Mouse (Mus musculus) neural tube, embryonic 14.5 days (tissue): ENCODE data around the gene Rapgef4. TPM values are rescaled to one million over a fixed set of nuclear protein-coding genes. Genes with fewer than 3 reads are reported as not detected.

Experiments
- ATAC-seq: fragments of 200-750 bp; cut with Nextera tagmentation; 2 replicates; pipeline ENCODE4 v1.8.0; 2017; ENCODE audit warnings: low read depth, mild to moderate bottlenecking, moderate TSS enrichment, moderate library complexity
- H3K27ac ChIP-seq: fragments of 300-500 bp; sonication (generic); 2 replicates; pipeline ENCODE4 v1.5.1; 2014; ENCODE audit warnings: low read depth, mild to moderate bottlenecking, control low read depth, low read length, moderate library complexity, mixed read lengths
- H3K27me3 ChIP-seq: fragments of 300-500 bp; sonication (generic); 2 replicates; pipeline ENCODE4 v1.6.1; 2014; ENCODE audit warnings: low read length; ENCODE audit not compliant: control insufficient read depth, insufficient read depth
- H3K36me3 ChIP-seq: fragments of 300-500 bp; sonication (generic); 2 replicates; pipeline ENCODE4 v1.6.1; 2014; ENCODE audit warnings: low read length, mixed read lengths; ENCODE audit not compliant: control insufficient read depth, insufficient read depth
- H3K4me1 ChIP-seq: fragments of 300-500 bp; sonication (generic); 2 replicates; pipeline ENCODE4 v1.6.1; 2014; ENCODE audit warnings: low read length; ENCODE audit not compliant: control insufficient read depth, insufficient read depth
- H3K4me2 ChIP-seq: fragments of 300-500 bp; sonication (generic); 2 replicates; pipeline ENCODE4 v1.6.1; 2014; ENCODE audit warnings: mild to moderate bottlenecking, low read depth, low read length, control low read depth
- H3K4me3 ChIP-seq: fragments of 300-500 bp; sonication (generic); 2 replicates; pipeline ENCODE4 v1.5.1; 2014; ENCODE audit warnings: low read depth, low read length, control low read depth, mixed read lengths
- H3K9ac ChIP-seq: fragments of 300-500 bp; sonication (generic); replicated peaks from 2 replicates; pipeline ENCODE4 v1.6.1; 2014; ENCODE audit warnings: low read depth, mild to moderate bottlenecking, control low read depth, low read length, mixed read lengths
- H3K9me3 ChIP-seq: fragments of 300-500 bp; sonication (generic); 2 replicates; pipeline ENCODE4 v1.6.1; 2016; ENCODE audit warnings: low read length; ENCODE audit not compliant: control insufficient read depth
- WGBS: fragments of 180-500 bp; shearing (Covaris S2); extraction: QIAGEN DNeasy Blood & Tissue Kit; methylation state at CpG from one replicate; pipeline ENCODE4 v1.1.7; 2014; 5-methylcytosine and 5-hydroxymethylcytosine counted together
- polyA plus RNA-seq: library from polyadenylated mRNA; unstranded; fragments of >200 nt; fragmentation: Nextera tagmentation; extraction: Ambion mirVana; gene quantifications from 2 replicates; pipeline ENCODE4 v1.2.1, GENCODE M21; 2014

Rapgef4 gene
- polyA plus RNA-seq, 1 experiment from 2014 or later, result 39.6 TPM

DNA sequence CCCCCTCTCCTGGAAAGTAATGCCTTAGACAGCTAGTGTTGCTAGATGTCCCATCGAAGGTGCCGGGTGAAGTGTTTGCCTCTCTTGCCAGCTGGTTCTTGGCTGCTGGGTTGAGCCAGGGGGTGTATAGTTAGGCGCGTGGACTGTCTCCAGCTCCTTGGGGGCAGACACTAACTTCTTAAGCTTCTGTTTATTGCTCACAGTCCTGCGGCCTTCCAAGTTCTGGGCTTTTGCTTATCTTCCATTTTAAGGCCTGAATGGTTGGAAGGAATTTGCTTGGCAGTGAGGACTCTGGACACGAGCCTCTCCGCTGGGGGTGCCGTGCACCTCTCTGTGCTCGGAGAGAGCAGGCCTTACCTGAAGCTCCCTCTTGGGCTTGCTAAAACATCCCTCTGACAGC is 249.5 kb downstream of the Rapgef4 start:
- Histone ChIP-seq H3K4me1 (0 out of 2 replicates have a peak, but pooled peaks cover 3% of the 10 kb centered on the region), H3K4me3 (no peak overlapping the region), H3K36me3 (no peaks in the 10 kb centered on the region), H3K9ac (no peak overlapping the region), H3K9me3 (no peaks in the 10 kb centered on the region), H3K4me2 (no peak overlapping the region), H3K27me3 (peaks cover 27% of the 10 kb centered on the region), H3K27ac (no peak overlapping the region)
- WGBS, result 90% methylated on average over 9 of the region's 9 CpGs
- no peak for ATAC-seq

DNA sequence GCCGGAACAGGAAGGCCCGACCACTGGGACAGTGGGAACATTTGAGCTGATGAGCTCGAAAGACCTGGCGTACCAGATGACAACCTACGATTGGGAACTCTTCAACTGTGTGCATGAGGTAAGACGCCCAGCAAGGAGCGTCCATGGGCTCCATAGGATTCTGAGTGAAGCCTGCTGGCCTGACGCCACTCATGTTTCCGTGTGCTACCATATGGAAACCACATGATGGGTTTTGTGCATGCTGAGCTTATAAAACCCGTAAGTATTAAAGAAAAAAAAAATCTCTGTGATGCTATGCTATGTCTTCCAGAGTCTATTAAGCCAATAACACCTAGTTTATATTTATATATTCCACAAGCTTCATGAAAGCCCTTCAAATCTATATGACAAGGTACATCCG is 253.0 kb downstream of the Rapgef4 start:
- H3K9ac ChIP-seq, result no peak overlapping the region
- no peak overlapping the region for H3K4me3 ChIP-seq
- WGBS, result 91% methylated on average over 11 of the region's 11 CpGs
- no peaks in the 10 kb centered on the region for H3K36me3 ChIP-seq
- H3K27ac ChIP-seq, result no peak overlapping the region
- H3K4me2 ChIP-seq, result no peak overlapping the region
- ATAC-seq, result no peak
- H3K4me1 ChIP-seq, result no peaks in the 10 kb centered on the region
- H3K27me3 ChIP-seq, result peaks cover 27% of the 10 kb centered on the region
- H3K9me3 ChIP-seq, result no peaks in the 10 kb centered on the region

GRCm38 (mm10) chr2:72234943-72235342 is 253.9 kb downstream of the Rapgef4 start:
- no peak overlapping the region for H3K4me2 ChIP-seq
- 0% methylated on average over 3 of the region's 3 CpGs for WGBS
- no peak overlapping the region for H3K9ac ChIP-seq
- no peaks in the 10 kb centered on the region for H3K36me3 ChIP-seq
- H3K4me3 ChIP-seq, result no peak overlapping the region
- H3K27me3 ChIP-seq, result peaks cover 27% of the 10 kb centered on the region
- H3K27ac ChIP-seq, result no peak overlapping the region
- no peak; the same call in 1 of the 2 replicates for ATAC-seq
- no peaks in the 10 kb centered on the region for H3K9me3 ChIP-seq
- H3K4me1 ChIP-seq, result no peaks in the 10 kb centered on the region

DNA sequence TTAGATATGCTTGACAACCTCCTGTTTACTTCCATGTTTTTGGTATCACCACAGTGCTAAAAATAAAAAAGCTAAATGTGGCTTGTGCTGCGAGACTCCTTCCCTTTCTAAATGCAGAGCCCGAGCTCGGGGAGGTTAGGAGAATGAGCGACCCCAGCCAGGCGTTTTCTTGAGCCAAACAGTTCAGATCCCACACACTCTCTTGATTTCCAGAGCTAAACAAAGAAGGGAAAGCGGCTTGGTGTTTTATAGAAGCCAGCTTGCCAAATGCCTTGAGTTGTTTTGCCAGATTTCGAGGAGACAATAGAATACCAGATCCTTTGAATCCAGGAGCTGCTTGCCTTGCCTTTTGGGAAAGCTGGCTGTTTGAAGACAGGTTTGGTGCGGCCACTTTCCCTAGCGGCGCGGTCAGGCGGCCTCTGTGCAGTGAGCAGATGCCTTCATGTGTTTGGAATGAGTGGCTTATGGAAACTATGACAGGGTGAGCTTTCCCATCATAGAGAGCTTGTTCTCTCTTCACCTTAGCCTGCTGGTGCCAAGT is 254.4 kb downstream of the Rapgef4 start:
- no peak overlapping the region; the same call in 1 of the 2 replicates for H3K9ac ChIP-seq
- no peak overlapping the region for H3K4me3 ChIP-seq
- peaks cover 27% of the 10 kb centered on the region for H3K27me3 ChIP-seq
- no peaks in the 10 kb centered on the region for H3K36me3 ChIP-seq
- WGBS, result 58% methylated on average over 12 of the region's 12 CpGs
- no peaks in the 10 kb centered on the region for H3K4me1 ChIP-seq
- 0 out of 2 replicates have a peak overlapping the region, but pooled peaks have one; percentile 28 for H3K27ac ChIP-seq
- H3K4me2 ChIP-seq, result no peak overlapping the region
- no peaks in the 10 kb centered on the region for H3K9me3 ChIP-seq
- ATAC-seq, result no peak

DNA sequence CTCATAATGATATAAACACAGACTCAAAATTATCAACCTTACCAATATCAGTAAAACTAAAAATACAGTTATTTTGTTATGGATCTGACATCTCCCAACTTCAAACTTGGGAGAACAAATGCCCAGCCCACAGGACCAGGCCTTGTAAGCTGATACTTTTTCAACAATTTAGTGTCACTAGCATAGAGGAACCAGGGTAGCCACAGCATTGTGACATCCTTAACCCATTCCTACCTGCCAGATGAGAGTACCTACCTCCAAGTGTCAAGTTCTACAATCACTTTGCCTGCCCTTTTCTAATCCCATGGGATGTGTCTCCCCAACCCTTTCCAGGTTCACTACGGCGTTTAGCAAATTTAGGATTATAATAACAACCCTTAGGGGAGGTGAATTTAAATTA is 257.4 kb downstream of the Rapgef4 start:
- Histone ChIP-seq H3K4me2 (no peak overlapping the region), H3K9ac (no peak overlapping the region), H3K27me3 (peaks cover 5% of the 10 kb centered on the region; the same call in 1 of the 2 replicates), H3K36me3 (no peaks in the 10 kb centered on the region), H3K4me3 (no peak overlapping the region), H3K4me1 (no peaks in the 10 kb centered on the region), H3K27ac (no peak overlapping the region), H3K9me3 (no peaks in the 10 kb centered on the region)
- ATAC-seq, result no peak
- WGBS, result 60% methylated on average over 2 of the region's 2 CpGs

DNA sequence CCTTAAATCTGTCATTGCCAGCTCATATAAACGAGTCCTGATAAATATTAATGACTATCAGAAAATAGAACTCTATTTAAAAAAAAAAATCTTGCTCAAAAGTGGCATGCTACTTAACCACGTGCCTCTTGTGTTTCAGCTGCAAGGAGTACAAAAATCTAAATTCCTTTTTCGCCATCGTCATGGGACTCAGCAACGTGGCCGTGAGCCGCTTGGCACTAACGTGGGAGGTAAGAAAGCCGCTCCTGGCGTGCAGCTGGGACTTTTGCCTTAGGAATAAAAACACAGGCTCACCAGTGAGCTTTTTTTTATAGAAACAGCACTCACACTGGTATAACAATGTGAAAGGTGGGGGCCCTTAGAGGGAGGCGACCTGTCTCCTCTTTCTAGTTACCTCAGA is 257.9 kb downstream of the Rapgef4 start:
- 40% methylated on average over 11 of the region's 11 CpGs for WGBS
- Histone ChIP-seq H3K4me1 (no peaks in the 10 kb centered on the region), H3K27ac (no peak overlapping the region), H3K9ac (no peak overlapping the region), H3K36me3 (no peaks in the 10 kb centered on the region), H3K4me2 (no peak overlapping the region), H3K27me3 (no peaks in the 10 kb centered on the region; the same call in 1 of the 2 replicates), H3K4me3 (no peak overlapping the region), H3K9me3 (no peaks in the 10 kb centered on the region)
- no peak for ATAC-seq

DNA sequence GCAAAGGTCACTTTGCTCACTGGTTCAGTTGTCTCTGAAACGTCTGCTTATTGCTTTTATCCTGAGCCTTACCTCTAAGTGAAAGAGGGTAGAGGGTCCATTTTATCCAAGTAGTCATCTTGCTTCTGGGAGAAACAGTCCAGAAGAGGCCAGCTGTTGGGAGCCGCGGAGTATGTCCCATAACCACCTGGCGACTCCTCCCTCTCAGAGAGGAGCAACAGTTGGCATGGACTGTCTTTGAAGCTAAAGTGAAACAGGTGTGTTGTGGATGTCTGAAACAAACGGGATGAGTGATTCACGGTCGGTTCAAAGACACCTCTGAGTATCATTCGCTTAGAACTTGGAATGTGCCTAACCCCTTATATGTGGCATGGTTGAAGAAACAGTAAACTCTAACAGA is 258.4 kb downstream of the Rapgef4 start:
- Histone ChIP-seq H3K36me3 (no peaks in the 10 kb centered on the region), H3K27ac (no peak overlapping the region), H3K4me1 (no peaks in the 10 kb centered on the region), H3K9me3 (no peaks in the 10 kb centered on the region), H3K4me3 (no peak overlapping the region), H3K4me2 (no peak overlapping the region), H3K27me3 (no peaks in the 10 kb centered on the region), H3K9ac (no peak overlapping the region)
- 90% methylated on average over 8 of the region's 8 CpGs for WGBS
- no peak for ATAC-seq

GRCm38 (mm10) chr2:72239993-72240392 is 259.0 kb downstream of the Rapgef4 start:
- H3K9ac ChIP-seq, result no peak overlapping the region
- no peak overlapping the region for H3K4me3 ChIP-seq
- no peaks in the 10 kb centered on the region for H3K9me3 ChIP-seq
- WGBS, result 62% methylated on average over 7 of the region's 7 CpGs
- no peaks in the 10 kb centered on the region for H3K4me1 ChIP-seq
- H3K27me3 ChIP-seq, result no peaks in the 10 kb centered on the region
- no peak overlapping the region for H3K27ac ChIP-seq
- no peaks in the 10 kb centered on the region for H3K36me3 ChIP-seq
- ATAC-seq, result no peak
- H3K4me2 ChIP-seq, result no peak overlapping the region

DNA sequence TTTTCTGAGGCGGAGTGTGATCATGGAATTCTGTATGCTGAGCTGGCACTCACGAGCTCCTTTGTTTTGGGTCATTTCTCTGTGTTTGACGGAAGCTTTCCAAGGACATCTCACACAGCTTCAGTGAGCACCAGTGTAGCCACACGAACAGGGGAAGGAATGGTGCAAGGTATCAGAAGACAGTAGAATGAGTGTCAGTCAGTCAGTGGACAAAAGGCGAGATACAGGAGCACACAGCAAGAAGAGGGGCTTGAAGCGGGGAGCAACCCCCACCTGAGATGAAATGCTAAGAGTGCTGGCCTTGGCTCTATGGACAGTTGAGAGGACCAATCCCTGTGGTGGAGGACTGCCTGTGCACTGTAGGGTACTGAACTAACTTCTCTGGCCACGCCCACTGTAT is 259.7 kb downstream of the Rapgef4 start:
- no peak overlapping the region for H3K4me3 ChIP-seq
- no peaks in the 10 kb centered on the region for H3K27me3 ChIP-seq
- 82% methylated on average over 7 of the region's 7 CpGs for WGBS
- ATAC-seq, result no peak
- H3K9ac ChIP-seq, result no peak overlapping the region
- H3K4me2 ChIP-seq, result no peak overlapping the region
- H3K4me1 ChIP-seq, result no peaks in the 10 kb centered on the region
- no peaks in the 10 kb centered on the region for H3K36me3 ChIP-seq
- no peaks in the 10 kb centered on the region for H3K9me3 ChIP-seq
- no peak overlapping the region for H3K27ac ChIP-seq
